Mouse (Mus musculus): ENCODE results near the gene Cracr2b. TPM values are rescaled to one million over a fixed set of nuclear protein-coding genes. Genes with fewer than 3 reads are reported as not detected.
"Not testable (repeated sequence)": the region's sequence is repeated elsewhere in the genome, so short reads cannot be mapped to it uniquely, and the experiment has no call there.

The Cracr2b gene
- polyA plus RNA-seq, 1 experiment from 2014 or later, result 6.3 TPM

GRCm38 (mm10) chr7:141441460-141441859, 19.4 kb upstream of the Cracr2b start:
- WGBS (ENCODE audit: insufficient replicate concordance), result 94% methylated on average over 9 of the region's 9 CpGs
- peak overlapping the region; percentile 91; the same call in 1 of the 2 replicates for H3K4me2 ChIP-seq (ENCODE audit: low read depth, low read length)
- no peaks in the 10 kb centered on the region for H3K27me3 ChIP-seq (ENCODE audit: insufficient read depth, low read length)
- no peak overlapping the region for H3K9ac ChIP-seq (replicated peaks)
- no peaks in the 10 kb centered on the region for H3K9me3 ChIP-seq (ENCODE audit: low read length)
- peaks cover 41% of the 10 kb centered on the region for H3K4me1 ChIP-seq (ENCODE audit: insufficient read depth)
- TF ChIP-seq EP300 (IDR thresholded peaks at IDR 0.05; ENCODE audit: low read depth) (no peak), CTCF (IDR thresholded peaks at IDR 0.05; ENCODE audit: low read depth) (no peak)
- peaks cover 26% of the 10 kb centered on the region for H3K36me3 ChIP-seq (replicated peaks; ENCODE audit: insufficient read depth, low read length)
- ATAC-seq, result no peak
- H3K27ac ChIP-seq (ENCODE audit: low read depth), result no peak overlapping the region
- no peak for DNase-seq
- H3K4me3 ChIP-seq (ENCODE audit: low read depth, low read length), result no peak overlapping the region

GRCm38 (mm10) chr7:141442199-141442598, 18.7 kb upstream of the Cracr2b start:
- TF ChIP-seq EP300 (IDR thresholded peaks at IDR 0.05; ENCODE audit: low read depth), result no peak
- no peak for TF ChIP-seq CTCF (IDR thresholded peaks at IDR 0.05; ENCODE audit: low read depth)
- Histone ChIP-seq H3K4me2 (ENCODE audit: low read depth, low read length) (peak overlapping the region; percentile 91), H3K4me1 (ENCODE audit: insufficient read depth) (peaks cover 39% of the 10 kb centered on the region), H3K9ac (replicated peaks) (no peak overlapping the region; the same call in 1 of the 2 replicates), H3K36me3 (replicated peaks; ENCODE audit: insufficient read depth, low read length) (peaks cover 26% of the 10 kb centered on the region), H3K27ac (ENCODE audit: low read depth) (no peak overlapping the region), H3K9me3 (ENCODE audit: low read length) (no peaks in the 10 kb centered on the region), H3K4me3 (ENCODE audit: low read depth, low read length) (peak overlapping the region; percentile 66), H3K27me3 (ENCODE audit: insufficient read depth, low read length) (no peaks in the 10 kb centered on the region)
- 86% methylated on average over 13 of the region's 13 CpGs for WGBS (ENCODE audit: insufficient replicate concordance)
- DNase-seq, result no peak
- ATAC-seq, result no peak

DNA sequence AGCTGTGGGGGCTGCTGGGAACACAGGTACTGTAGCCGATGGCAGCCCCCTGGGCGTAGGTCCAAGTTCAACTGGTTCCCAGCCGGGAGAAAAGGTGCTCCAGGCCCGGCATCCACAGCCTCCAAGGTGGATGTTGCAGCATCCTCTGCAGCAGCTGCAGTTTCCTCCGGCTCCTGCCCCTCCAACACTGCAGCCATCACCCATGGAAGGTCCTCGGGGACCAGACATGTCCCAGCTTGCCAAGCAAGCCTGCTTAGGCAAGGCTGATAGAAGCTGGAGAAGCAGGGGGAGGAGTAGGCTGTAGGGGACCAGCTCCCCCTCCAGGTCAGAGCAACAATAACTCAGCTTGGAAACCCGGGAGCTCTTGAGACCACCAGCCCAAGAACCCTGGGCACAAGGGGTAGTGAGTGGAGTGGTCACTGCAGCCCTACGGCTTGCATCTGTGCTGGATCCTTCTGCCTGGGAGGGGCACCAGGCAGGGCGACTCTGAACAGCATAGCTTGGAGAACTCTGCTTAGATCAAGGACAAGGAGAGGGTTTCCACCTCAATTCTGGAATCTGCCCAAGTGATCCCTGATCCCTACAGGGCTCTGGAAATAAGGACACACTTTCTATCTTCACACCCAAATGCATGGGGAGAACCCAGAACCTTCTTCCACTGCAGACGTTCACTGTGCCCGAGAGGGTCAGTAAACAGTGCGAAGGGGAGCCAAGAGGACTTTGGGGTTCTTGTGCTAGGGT, 17.6 kb upstream of the Cracr2b start:
- Histone ChIP-seq H3K4me1 (ENCODE audit: insufficient read depth) (peaks cover 39% of the 10 kb centered on the region), H3K36me3 (replicated peaks; ENCODE audit: insufficient read depth, low read length) (peaks cover 24% of the 10 kb centered on the region), H3K4me2 (ENCODE audit: low read depth, low read length) (peak overlapping the region; percentile 91), H3K9ac (replicated peaks) (peak overlapping the region; percentile 75), H3K4me3 (ENCODE audit: low read depth, low read length) (peak overlapping the region; percentile 66), H3K27ac (ENCODE audit: low read depth) (peak overlapping the region; percentile 69; the same call in 1 of the 2 replicates), H3K9me3 (ENCODE audit: low read length) (no peaks in the 10 kb centered on the region), H3K27me3 (ENCODE audit: insufficient read depth, low read length) (no peaks in the 10 kb centered on the region)
- TF ChIP-seq EP300 (IDR thresholded peaks at IDR 0.05; ENCODE audit: low read depth) (no peak), CTCF (IDR thresholded peaks at IDR 0.05; ENCODE audit: low read depth) (peak; percentile 70)
- peak; percentile 2; the same call in 1 of the 2 replicates for ATAC-seq
- 18% methylated on average over 12 of the region's 12 CpGs for WGBS (ENCODE audit: insufficient replicate concordance)
- DNase-seq, result no peak

- peak within 1 kb of the TSS; percentile 69 for H3K27ac ChIP-seq (ENCODE audit: low read depth)
- WGBS (ENCODE audit: insufficient replicate concordance), result 1% methylated on average over 25 of the region's 25 CpGs
- no peaks in the 10 kb centered on the region for H3K27me3 ChIP-seq (ENCODE audit: insufficient read depth, low read length)
- H3K4me1 ChIP-seq (ENCODE audit: insufficient read depth), result peaks cover 44% of the 10 kb centered on the region
- H3K9me3 ChIP-seq (ENCODE audit: low read length), result no peaks in the 10 kb centered on the region
- peak within 1 kb of the TSS; percentile 66 for H3K4me3 ChIP-seq (ENCODE audit: low read depth, low read length)
- no peak for TF ChIP-seq CTCF (IDR thresholded peaks at IDR 0.05; ENCODE audit: low read depth)
- TF ChIP-seq EP300 (IDR thresholded peaks at IDR 0.05; ENCODE audit: low read depth), result peak; percentile 41; the same call in 1 of the 2 replicates
- DNase-seq (peak; percentile 86), ATAC-seq (peak; percentile 55)
- H3K4me2 ChIP-seq (ENCODE audit: low read depth, low read length), result peak within 1 kb of the TSS; percentile 91
- H3K36me3 ChIP-seq (replicated peaks; ENCODE audit: insufficient read depth, low read length), result peaks cover 23% of the 10 kb centered on the region
- H3K9ac ChIP-seq (replicated peaks), result peak within 1 kb of the TSS; percentile 75
Observed at GRCm38 (mm10) chr7:141443828-141444237, 17.1 kb upstream of the Cracr2b start, which contains the start of gene Pidd1. Pidd1 (minus strand) TSS chr7:141444025.

DNA sequence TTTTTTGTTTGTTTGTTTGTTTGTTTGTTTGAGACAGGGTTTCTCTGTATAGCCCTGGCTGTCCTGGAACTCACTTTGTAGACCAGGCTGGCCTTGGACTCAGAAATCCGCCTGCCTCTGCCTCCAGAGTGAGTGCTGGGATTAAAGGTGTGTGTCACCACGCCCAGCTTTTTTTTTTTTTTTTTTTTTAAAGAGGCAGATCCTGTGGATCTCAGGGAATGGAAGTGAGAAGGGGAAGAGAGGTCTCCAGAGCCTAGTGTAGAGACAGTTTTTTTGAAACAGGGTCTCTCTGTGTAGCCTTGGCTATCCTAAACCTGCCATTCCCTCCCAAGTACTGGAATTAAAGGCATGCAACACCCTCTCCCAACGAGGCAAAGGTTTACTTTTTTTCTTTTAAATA, 14.5 kb upstream of the Cracr2b start:
- not testable (repeated sequence) for ATAC-seq; DNase-seq; H3K27me3 ChIP-seq (ENCODE audit: insufficient read depth, low read length); H3K27ac ChIP-seq (ENCODE audit: low read depth); H3K9me3 ChIP-seq (ENCODE audit: low read length)
- peak overlapping the region; percentile 62; the same call in 1 of the 2 replicates for H3K4me3 ChIP-seq (ENCODE audit: low read depth, low read length)
- WGBS (ENCODE audit: insufficient replicate concordance), result 84% methylated on average over 3 of the region's 3 CpGs
- peak overlapping the region; percentile 75 for H3K4me2 ChIP-seq (ENCODE audit: low read depth, low read length)
- peaks cover 14% of the 10 kb centered on the region for H3K36me3 ChIP-seq (replicated peaks; ENCODE audit: insufficient read depth, low read length)
- 0 out of 2 replicates have a peak overlapping the region, but pooled peaks have one; percentile 73 for H3K9ac ChIP-seq (replicated peaks)
- peaks cover 36% of the 10 kb centered on the region for H3K4me1 ChIP-seq (ENCODE audit: insufficient read depth)

DNA sequence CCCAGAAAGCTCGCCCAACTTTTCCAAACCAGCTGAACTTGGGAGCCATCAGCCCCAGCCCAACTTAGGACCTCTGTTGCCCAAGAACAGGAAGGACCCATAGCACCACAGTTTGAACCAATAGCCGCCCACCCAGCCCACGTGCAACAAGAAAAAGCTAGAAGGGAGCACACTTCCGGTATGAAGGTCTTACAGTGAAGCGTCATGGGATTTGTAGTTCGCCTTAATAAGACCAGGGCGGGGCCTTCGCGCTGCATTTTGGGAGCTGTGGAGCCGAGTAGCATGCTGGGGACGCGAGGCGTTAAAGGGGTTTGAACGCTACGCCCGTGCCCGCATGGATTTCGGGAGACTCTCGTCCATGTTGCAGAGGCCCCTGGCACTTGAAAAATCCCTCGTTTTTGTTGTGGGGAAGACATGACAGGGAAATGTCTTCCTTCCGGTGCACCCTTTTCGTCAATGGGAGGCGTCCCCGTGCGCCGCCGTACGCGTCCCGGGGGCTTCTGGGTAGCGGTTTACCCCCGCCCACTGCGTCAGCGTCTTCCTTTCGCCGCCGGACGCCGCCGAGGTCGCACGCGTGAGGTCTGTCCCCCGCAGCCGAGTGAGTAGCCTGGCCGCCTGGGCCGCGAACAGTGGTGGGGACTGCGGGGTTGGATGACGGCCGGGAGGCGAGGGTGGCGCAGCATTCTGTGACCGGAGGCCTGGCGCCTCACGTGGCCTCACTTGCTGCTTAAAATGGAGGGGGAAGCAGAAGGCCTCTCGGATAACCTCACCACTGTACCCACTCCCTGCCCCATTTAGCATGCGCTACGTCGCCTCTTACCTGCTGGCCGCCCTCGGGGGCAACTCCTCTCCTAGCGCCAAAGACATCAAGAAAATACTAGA, 13.5 kb upstream of the Cracr2b start, which contains the start of gene Rplp2:
TSS of gene Rplp2 (plus strand) at position 261 of the 882 bp plus-strand sequence.
- Histone ChIP-seq H3K36me3 (replicated peaks; ENCODE audit: insufficient read depth, low read length) (peaks cover 19% of the 10 kb centered on the region), H3K4me3 (ENCODE audit: low read depth, low read length) (peak within 1 kb of the TSS; percentile 62), H3K27ac (ENCODE audit: low read depth) (peak within 1 kb of the TSS; percentile 84), H3K4me2 (ENCODE audit: low read depth, low read length) (peak within 1 kb of the TSS; percentile 75), H3K9me3 (ENCODE audit: low read length) (no peaks in the 10 kb centered on the region), H3K4me1 (ENCODE audit: insufficient read depth) (peaks cover 36% of the 10 kb centered on the region), H3K27me3 (ENCODE audit: insufficient read depth, low read length) (no peaks in the 10 kb centered on the region), H3K9ac (replicated peaks) (peak within 1 kb of the TSS; percentile 73)
- ATAC-seq (peak; percentile 90), DNase-seq (peak; percentile 94)
- TF ChIP-seq EP300 (IDR thresholded peaks at IDR 0.05; ENCODE audit: low read depth) (no peak), CTCF (IDR thresholded peaks at IDR 0.05; ENCODE audit: low read depth) (peak; percentile 33)
- WGBS (ENCODE audit: insufficient replicate concordance), result under 1% methylated on average over 59 of the region's 63 CpGs
